Mouse (Mus musculus) brain, adult 2 months (tissue): ENCODE measurements around the gene Rab11fip4.

Experiments used
- DNase-seq: peaks from one replicate; pipeline ENCODE4 v3.0.0; 2011; ENCODE audit warnings: low read depth, low spot score

Rab11fip4 gene

DNA sequence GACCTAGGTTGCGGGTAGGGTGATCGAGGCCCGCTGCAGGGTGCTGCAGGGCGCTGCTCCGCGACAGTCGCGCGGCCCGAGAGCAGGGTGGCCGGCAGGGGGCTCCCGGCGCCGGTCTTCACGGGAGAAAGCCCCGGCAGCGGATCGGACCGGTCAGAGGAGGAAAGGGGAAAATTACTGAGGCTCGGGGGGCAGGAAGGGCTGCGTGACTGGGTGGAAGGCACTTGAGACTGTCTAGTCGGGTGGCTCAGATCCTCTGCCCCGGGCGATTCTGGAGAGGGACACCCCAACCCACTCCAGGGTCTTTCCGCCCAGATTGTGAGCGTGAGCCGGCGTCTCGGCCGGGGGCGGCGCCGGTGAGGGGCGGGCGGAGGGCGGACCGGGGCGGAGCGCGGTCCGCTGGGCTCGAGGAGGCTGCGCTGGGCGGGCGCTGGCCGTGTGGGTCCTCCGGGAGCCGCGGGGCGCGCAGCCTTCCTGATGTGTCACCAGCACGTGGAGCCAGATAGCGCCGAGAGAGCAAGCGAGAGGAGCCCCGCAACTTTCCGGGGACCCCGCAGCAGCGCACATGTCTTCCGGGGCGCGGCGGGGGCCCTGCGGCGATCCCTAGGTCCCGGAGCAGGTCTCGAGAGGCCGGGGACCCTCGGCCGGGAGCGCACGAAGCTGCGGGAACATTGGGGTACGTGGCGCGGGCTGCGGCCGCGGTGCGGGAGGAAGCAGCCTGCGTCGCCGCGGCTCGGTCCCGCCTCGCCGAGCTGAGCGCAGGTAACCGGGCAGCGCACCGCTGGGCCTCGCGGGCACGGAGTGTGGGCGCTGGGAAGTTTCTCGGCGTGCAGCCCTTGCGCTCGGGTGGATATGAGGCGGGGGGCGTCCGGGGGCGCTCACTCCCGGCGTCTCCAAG is 120.1 kb downstream of the Rab11fip4 start:
- DNase-seq = peak; percentile 66

DNA sequence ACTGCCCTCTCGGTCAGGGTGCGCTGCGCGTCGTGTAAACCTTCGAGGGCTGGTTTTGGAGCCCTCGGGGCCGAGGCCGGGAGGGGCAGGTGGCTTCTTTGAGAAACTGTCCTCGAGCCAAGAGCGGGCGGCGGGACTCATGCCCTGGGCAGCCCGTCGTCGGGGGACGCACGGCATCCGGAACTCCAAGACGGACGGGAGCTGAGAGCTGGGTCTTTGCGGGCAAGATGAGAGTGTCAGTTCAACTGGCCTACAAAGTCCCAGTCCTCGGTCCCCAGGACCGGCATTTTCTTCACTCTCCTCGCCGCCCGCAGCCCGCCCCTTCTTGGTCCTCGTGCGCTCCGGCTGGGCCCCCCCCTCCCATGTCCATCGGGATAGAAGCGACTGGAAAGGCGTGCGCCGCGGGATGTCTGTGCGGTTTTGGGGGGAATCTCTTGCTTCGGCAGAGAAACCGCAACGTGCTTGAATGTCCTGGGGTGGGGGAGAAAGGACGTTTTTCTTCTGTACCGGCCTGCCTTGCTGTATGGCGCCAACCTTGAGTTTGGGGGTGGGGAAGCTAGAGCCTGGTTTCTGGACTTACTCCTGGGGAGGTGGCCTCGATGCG is 120.9 kb downstream of the Rab11fip4 start:
- DNase-seq = no peak

DNA sequence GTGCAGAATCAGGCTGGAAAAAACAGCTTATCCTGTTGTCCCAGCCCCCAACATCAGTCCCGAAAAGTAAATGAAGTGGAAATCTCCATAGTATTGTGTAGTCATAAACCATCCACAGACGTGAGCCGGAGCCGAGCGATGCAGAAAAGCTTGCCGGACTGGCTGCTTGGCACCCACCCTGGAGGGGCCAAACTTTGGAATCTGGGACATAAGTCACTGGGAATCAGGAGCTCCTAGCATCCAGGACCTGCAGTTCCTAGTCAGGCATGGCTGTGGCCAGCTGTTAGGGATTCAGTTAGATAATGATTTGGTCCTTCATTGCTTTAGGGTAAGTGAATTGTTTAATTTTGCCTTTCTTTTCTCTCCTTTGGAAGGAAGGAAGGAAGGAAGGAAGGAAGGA is 122.2 kb downstream of the Rab11fip4 start:
- no peak for DNase-seq

GRCm38 (mm10) chr11:79713678-79714077 is 122.7 kb downstream of the Rab11fip4 start:
- no peak for DNase-seq

DNA sequence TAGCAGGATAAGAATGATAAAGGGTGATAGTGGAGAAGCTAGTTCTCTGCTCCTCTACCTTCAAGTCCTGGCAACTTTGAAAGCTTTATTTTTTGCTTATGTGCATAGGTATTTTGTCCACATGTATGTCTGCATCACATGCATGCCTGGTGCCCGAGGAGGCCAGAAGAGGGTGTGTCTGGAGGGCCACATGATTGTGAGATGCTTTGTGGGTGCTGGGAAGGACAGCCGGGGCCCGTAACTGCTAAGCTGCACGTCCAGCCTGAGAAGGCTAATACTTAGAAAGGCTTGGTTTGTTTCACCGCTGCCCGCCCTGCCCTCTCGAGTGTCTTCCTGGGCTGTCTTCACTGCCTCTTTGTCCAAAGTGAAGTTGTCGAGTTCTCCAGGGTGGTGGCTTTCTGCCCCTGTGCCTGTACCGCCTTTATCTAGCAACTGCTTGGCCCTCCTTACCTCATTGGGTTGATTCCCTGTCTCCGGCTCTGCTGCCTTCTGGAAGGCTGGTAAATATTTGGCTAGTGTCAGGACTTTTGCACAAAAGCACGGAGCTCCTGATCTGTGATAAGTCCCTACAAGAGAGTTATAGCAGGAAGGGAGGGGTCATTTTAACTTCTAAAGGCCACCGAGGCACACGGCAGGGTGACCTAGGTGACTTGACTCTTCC is 123.2 kb downstream of the Rab11fip4 start:
- DNase-seq = no peak

DNA sequence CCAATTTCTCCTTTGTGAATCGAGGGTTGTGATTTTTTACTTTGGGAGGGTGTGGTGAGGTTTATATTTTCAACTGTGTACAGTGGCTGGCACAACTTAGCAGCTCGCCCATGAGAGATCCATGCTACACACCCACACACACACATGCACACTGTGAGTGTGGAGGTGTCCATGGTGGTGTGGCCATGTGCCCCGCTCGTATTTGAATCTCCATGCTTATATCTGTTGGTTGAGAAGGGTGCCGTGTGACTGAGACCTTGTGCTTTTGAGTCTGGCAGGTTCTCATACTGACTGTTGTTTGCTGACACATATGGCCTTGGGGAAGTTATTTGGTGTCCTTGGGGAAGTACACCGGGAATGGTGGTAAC is 123.7 kb downstream of the Rab11fip4 start:
- no peak for DNase-seq

DNA sequence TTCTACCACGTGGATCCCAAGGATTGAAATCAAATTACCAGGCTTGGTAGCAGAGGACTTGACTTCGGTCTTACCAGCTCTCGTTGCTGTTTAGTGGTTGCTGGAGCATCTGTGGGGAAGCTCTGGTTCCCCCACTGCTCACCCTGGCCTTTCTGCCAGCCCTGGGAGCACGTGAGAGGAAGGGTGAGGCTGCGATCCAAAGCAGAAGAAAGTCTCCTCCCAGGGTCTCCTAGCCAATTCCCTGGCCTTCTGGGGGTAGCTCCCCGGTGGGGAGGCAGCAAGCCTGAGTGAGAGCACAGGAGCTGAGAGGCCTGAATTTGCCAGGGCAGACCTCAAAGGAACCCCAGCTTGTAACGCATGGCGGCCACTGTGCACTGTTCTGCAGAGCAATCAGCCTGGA is 124.3 kb downstream of the Rab11fip4 start:
- no peak for DNase-seq

DNA sequence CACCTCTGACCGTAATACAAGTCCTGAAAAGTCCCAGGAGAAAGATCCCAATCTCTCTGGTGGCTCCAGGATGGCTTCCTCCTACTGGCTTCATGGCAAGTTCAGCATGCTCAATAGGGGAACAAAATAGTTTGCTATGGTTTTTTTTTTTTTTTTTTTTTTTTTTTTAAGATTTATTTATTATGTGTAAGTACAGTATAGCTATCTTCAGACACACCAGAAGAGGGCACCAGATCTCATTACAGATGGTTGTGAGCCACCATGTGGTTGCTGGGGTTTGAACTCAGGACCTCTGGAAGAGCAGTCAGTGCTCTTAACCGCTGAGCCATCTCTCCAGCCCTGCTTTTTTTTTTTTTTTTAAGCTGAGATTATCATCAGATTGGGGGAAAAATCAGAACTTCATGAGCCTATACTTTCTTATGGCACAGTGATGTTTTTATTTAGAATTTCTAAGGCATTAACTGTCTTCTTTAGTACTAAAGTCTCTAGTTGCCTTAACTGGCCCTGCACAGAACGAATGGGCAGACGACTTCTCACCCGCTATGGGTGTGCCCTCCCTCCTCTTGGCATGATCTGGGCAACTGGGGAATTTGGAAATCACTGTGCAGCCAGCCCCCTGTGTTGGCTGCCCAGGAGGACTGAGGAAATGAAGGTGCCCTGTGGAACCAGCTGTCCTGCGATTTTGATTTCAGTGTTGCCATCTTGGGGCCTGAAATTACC is 124.9 kb downstream of the Rab11fip4 start:
- no peak for DNase-seq

- no peak for DNase-seq
Observed at GRCm38 (mm10) chr11:79716453-79716749, 125.4 kb downstream of the Rab11fip4 start.

DNA sequence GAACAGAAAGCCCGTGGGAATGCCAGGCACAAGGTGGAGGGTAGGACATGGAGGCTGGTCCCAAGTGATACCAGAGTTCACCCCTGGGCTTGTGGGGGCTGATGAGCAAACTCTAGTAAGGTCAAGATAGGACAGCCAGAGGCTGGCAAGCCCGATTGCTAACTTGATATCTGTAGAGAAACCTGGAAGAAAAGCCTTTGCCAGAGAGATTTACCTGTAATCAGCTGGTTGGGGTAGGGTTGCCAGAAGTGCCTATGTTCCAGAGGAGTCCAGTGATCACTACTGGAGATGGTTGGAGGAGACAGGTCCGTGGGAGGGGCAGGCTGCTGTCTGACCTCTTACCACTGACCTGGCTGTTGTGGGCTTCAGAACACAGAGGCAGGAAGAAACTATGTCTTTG is 126.3 kb downstream of the Rab11fip4 start:
- no peak for DNase-seq

DNA sequence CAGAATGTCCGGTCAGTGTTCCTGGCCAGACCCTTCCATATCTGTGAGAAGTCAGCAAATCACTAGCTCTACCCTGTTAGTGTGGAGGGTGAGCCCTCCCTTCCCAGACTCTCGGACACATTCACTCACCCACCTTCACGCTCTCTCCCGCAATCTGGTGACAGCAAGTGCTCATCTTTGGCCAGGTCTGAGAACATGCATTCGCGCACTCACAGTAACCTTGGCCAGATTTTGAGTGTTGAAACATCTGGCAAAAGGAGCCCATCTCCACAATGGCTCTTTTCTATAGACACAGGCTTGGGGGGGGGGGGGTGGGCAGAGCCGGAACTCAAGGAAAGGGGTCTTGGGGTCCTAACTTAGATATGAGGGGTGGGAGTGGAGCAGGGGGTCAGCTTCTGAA is 126.8 kb downstream of the Rab11fip4 start:
- DNase-seq = no peak

GRCm38 (mm10) chr11:79718202-79718601 is 127.2 kb downstream of the Rab11fip4 start:
- DNase-seq = no peak

DNA sequence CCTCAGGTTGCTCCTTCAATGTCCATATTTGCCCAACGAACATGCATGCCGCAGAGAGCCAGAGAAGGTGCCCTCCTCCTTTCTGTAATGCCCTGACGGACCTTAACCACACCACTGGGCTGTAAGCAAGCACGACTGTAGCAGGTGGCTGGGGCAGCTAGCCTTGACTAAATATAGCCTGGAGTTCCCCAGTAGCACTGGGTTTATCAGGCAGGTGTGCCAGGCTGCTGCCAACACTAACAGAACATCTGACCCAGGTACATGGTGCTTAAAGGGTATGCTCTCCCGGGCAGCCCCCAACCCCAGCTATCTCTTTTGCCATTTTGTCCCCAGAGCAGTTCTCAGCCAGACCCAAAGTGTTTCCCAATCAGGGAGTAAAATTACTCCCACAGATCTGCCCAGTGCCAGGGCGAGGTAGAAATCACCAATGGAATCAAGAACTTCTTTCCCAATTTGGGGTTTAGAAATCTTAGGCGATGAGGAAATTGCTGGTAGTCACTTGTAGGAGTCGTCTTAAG is 127.9 kb downstream of the Rab11fip4 start:
- DNase-seq = no peak

- DNase-seq = no peak
Observed at GRCm38 (mm10) chr11:79720737-79721136, 129.7 kb downstream of the Rab11fip4 start.

DNA sequence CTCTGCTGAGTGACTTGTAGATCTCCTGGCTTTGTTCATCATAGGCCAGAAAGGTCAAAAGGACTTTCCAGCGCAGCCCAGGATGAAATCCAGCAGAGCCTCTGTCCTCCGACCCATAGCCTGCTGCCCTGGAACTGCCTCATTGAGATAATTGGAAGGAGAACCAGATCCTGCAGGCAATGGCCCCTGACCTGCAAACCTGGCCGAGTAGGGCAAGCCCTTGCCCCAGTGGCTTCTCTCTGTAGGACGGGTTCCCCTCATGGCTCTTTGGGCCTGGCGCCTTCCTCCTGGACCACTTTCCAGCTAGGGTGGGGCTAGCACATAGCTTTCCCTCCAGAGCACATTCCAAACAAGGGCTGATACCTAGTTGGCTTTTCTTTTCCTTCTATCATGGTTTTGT is 131.8 kb downstream of the Rab11fip4 start:
- DNase-seq = no peak

DNA sequence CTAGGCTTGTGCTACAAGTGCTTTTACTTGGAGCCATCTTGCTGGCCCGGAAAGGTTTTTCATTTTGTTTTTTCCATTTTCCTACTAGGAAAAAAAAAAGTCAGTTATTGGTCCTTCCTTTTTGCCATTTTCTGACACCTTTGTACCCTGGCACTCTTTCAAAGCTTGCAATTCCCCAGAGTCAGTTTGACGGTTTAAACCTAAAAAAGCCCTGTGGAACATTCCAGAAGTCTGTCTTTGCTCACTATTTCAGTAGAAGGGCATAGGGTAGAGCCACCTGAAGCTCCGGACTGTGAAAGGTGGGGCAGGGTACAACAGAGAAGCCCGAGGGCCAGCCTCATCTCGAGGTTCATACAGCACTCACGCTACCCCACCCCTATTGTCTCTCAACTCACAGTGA is 134.0 kb downstream of the Rab11fip4 start:
- no peak for DNase-seq

DNA sequence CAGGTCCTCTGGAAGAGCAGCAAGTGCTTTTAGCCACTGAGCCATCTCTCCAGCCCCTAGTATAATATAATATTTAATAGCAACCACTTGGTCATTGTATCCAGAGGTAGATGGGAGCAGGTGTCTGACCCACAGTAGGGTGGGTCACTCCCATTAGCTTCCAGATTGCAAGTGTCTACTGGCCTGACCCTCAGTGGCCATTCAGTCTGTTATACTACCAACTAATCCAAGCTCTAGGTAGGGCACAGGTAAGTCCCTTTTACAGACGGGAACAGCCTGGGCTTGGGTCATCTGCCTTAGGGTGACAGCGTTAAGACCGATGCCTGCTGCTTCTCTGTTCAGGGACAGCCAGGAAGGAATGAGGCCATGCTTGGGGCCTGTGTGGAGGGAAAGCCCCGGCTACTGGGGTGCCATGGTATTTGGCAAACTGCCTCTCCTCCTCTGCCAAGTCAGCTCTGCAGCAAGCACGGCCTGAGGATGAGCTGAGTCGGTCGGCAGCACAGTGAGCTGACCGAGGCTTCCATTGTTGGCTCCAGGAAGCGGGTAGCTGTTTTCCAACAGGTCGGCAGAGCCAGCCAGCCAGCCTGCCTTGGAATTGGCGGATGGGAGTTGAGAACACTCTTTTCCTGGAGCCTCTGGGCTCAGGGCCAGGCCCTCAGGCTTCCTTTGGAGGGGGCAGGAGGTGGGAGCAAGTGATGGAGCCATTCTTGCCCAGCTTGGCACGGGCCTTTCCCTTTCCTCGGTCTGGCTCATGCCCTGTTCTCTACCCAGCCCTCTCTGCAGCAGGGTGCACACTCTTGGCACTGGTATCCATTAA is 138.4 kb downstream of the Rab11fip4 start:
- DNase-seq = peak; percentile 91

- no peak for DNase-seq
Observed at GRCm38 (mm10) chr11:79730462-79730861, 139.4 kb downstream of the Rab11fip4 start.

GRCm38 (mm10) chr11:79731476-79731875 is 140.5 kb downstream of the Rab11fip4 start:
- no peak for DNase-seq

- no peak for DNase-seq
Observed at GRCm38 (mm10) chr11:79733013-79733412, 142.0 kb downstream of the Rab11fip4 start.
